Mouse (Mus musculus) forebrain, embryonic 15.5 days (tissue): Measurements from ENCODE around the gene Bmx. TPM values are rescaled to one million over a fixed set of nuclear protein-coding genes. Genes with fewer than 3 reads are reported as not detected.

ENCODE experiments used
- ATAC-seq: fragments of 200-750 bp; cut with Nextera tagmentation; replicated peaks from 2 replicates; pipeline ENCODE4 v1.8.0; 2017; ENCODE audit warnings: mild to moderate bottlenecking, moderate TSS enrichment, moderate library complexity
- H3K27ac ChIP-seq: fragments of 300-500 bp; sonication (generic); replicated peaks from 2 replicates; pipeline ENCODE4 v1.5.1; 2015; ENCODE audit warnings: mild to moderate bottlenecking, inconsistent platforms
- H3K27me3 ChIP-seq: fragments of 300-500 bp; sonication (generic); 2 replicates; pipeline ENCODE4 v1.6.1; 2015; ENCODE audit warnings: inconsistent platforms
- H3K36me3 ChIP-seq: fragments of 300-500 bp; sonication (generic); 2 replicates; pipeline ENCODE4 v1.6.1; 2015; ENCODE audit warnings: mild to moderate bottlenecking, inconsistent platforms
- H3K4me1 ChIP-seq: fragments of 300-500 bp; sonication (generic); 2 replicates; pipeline ENCODE4 v1.6.1; 2015; ENCODE audit warnings: inconsistent platforms
- H3K4me2 ChIP-seq: fragments of 300-500 bp; sonication (generic); replicated peaks from 2 replicates; pipeline ENCODE4 v1.6.1; 2015; ENCODE audit warnings: mild to moderate bottlenecking, inconsistent platforms
- H3K4me3 ChIP-seq: fragments of 300-500 bp; sonication (generic); 2 replicates; pipeline ENCODE4 v1.5.1; 2015; ENCODE audit warnings: mild to moderate bottlenecking, inconsistent platforms
- H3K9ac ChIP-seq: fragments of 300-500 bp; sonication (generic); replicated peaks from 2 replicates; pipeline ENCODE4 v1.6.1; 2015; ENCODE audit warnings: mild to moderate bottlenecking, inconsistent platforms
- H3K9me3 ChIP-seq: fragments of 300-500 bp; sonication (generic); 2 replicates; pipeline ENCODE4 v1.6.1; 2016; ENCODE audit warnings: inconsistent platforms
- WGBS: fragments of 180-500 bp; shearing (Covaris S2); methylation state at CpG from one replicate; pipeline ENCODE4 v1.1.7; 2015; ENCODE audit warnings: mixed read lengths; 5-methylcytosine and 5-hydroxymethylcytosine counted together
- polyA plus RNA-seq: library from polyadenylated mRNA; unstranded; fragments of >200 nt; fragmentation: Nextera tagmentation; extraction: Ambion mirVana; gene quantifications from 2 replicates; pipeline ENCODE4 v1.2.1, GENCODE M21; 2015

The Bmx gene
- polyA plus RNA-seq, 1 experiment from 2014 or later, result 0.08 TPM

- no peaks in the 10 kb centered on the region for H3K4me1 ChIP-seq
- no peaks in the 10 kb centered on the region for H3K27me3 ChIP-seq
- no peak overlapping the region for H3K4me2 ChIP-seq
- H3K4me3 ChIP-seq, result no peak overlapping the region
- no peak overlapping the region for H3K27ac ChIP-seq
- 60% methylated on average over 2 of the region's 2 CpGs for WGBS
- no peak for ATAC-seq
- no peaks in the 10 kb centered on the region for H3K9me3 ChIP-seq
- no peaks in the 10 kb centered on the region for H3K36me3 ChIP-seq
- H3K9ac ChIP-seq, result no peak overlapping the region
Measured at GRCm38 (mm10) chrX:164246722-164247121, 11.3 kb downstream of the Bmx start.

GRCm38 (mm10) chrX:164245714-164246113 is 12.3 kb downstream of the Bmx start:
- WGBS, result 15% methylated on average over 5 of the region's 5 CpGs
- H3K9me3 ChIP-seq, result no peaks in the 10 kb centered on the region
- ATAC-seq, result 0 out of 2 replicates have a peak, but pooled peaks have one; percentile 13
- no peak overlapping the region; the same call in 1 of the 2 replicates for H3K4me2 ChIP-seq
- H3K4me3 ChIP-seq, result no peak overlapping the region
- H3K27ac ChIP-seq, result no peak overlapping the region
- H3K9ac ChIP-seq, result no peak overlapping the region
- H3K27me3 ChIP-seq, result no peaks in the 10 kb centered on the region
- no peaks in the 10 kb centered on the region for H3K4me1 ChIP-seq
- H3K36me3 ChIP-seq, result no peaks in the 10 kb centered on the region

- Histone ChIP-seq H3K4me3 (no peak overlapping the region), H3K4me2 (no peak overlapping the region), H3K9ac (no peak overlapping the region), H3K36me3 (no peaks in the 10 kb centered on the region), H3K9me3 (no peaks in the 10 kb centered on the region), H3K27ac (no peak overlapping the region), H3K27me3 (no peaks in the 10 kb centered on the region), H3K4me1 (no peaks in the 10 kb centered on the region)
- no peak for ATAC-seq
- 52% methylated on average over 8 of the region's 8 CpGs for WGBS
Measured at GRCm38 (mm10) chrX:164233380-164233779, 24.6 kb downstream of the Bmx start.

- H3K9me3 ChIP-seq, result no peaks in the 10 kb centered on the region
- H3K27me3 ChIP-seq, result no peaks in the 10 kb centered on the region
- H3K4me1 ChIP-seq, result no peaks in the 10 kb centered on the region
- H3K27ac ChIP-seq, result no peak overlapping the region
- no peak for ATAC-seq
- 75% methylated on average over 2 of the region's 2 CpGs for WGBS
- H3K4me2 ChIP-seq, result no peak overlapping the region
- H3K9ac ChIP-seq, result no peak overlapping the region
- no peaks in the 10 kb centered on the region for H3K36me3 ChIP-seq
- H3K4me3 ChIP-seq, result no peak overlapping the region
Measured at GRCm38 (mm10) chrX:164221989-164222388, 36.0 kb downstream of the Bmx start.

GRCm38 (mm10) chrX:164200547-164200946 is 57.4 kb downstream of the Bmx start:
- Histone ChIP-seq H3K4me1 (no peaks in the 10 kb centered on the region), H3K4me2 (no peak overlapping the region), H3K36me3 (no peaks in the 10 kb centered on the region), H3K27ac (no peak overlapping the region), H3K4me3 (no peak overlapping the region), H3K9ac (no peak overlapping the region), H3K27me3 (no peaks in the 10 kb centered on the region), H3K9me3 (no peaks in the 10 kb centered on the region)
- no peak for ATAC-seq
- 80% methylated on average over 5 of the region's 5 CpGs for WGBS

- no peak overlapping the region for H3K27ac ChIP-seq
- H3K9ac ChIP-seq, result no peak overlapping the region
- H3K4me1 ChIP-seq, result no peaks in the 10 kb centered on the region
- no peaks in the 10 kb centered on the region for H3K36me3 ChIP-seq
- no peak for ATAC-seq
- WGBS, result 91% methylated on average over 2 of the region's 2 CpGs
- no peaks in the 10 kb centered on the region for H3K27me3 ChIP-seq
- H3K9me3 ChIP-seq, result no peaks in the 10 kb centered on the region
- no peak overlapping the region for H3K4me3 ChIP-seq
- H3K4me2 ChIP-seq, result no peak overlapping the region
Measured at GRCm38 (mm10) chrX:164197679-164198078, 60.3 kb downstream of the Bmx start.

GRCm38 (mm10) chrX:164189880-164190279 is 68.1 kb downstream of the Bmx start:
- no peak overlapping the region for H3K4me3 ChIP-seq
- no peaks in the 10 kb centered on the region for H3K27me3 ChIP-seq
- H3K9ac ChIP-seq, result no peak overlapping the region
- H3K9me3 ChIP-seq, result no peaks in the 10 kb centered on the region
- H3K4me2 ChIP-seq, result no peak overlapping the region
- no peaks in the 10 kb centered on the region for H3K36me3 ChIP-seq
- H3K4me1 ChIP-seq, result no peaks in the 10 kb centered on the region
- H3K27ac ChIP-seq, result no peak overlapping the region
- no peak for ATAC-seq

- no peaks in the 10 kb centered on the region for H3K4me1 ChIP-seq
- H3K4me3 ChIP-seq, result no peak overlapping the region
- H3K9me3 ChIP-seq, result no peaks in the 10 kb centered on the region
- 38% methylated on average over 3 of the region's 3 CpGs for WGBS
- no peak overlapping the region for H3K4me2 ChIP-seq
- H3K27ac ChIP-seq, result no peak overlapping the region
- no peaks in the 10 kb centered on the region for H3K36me3 ChIP-seq
- no peaks in the 10 kb centered on the region for H3K27me3 ChIP-seq
- ATAC-seq, result no peak
- no peak overlapping the region for H3K9ac ChIP-seq
Measured at GRCm38 (mm10) chrX:164183844-164184243, 74.1 kb downstream of the Bmx start.

- Histone ChIP-seq H3K9me3 (no peaks in the 10 kb centered on the region), H3K4me3 (no peak overlapping the region), H3K27ac (no peak overlapping the region), H3K4me1 (no peaks in the 10 kb centered on the region), H3K27me3 (no peaks in the 10 kb centered on the region), H3K4me2 (no peak overlapping the region), H3K9ac (no peak overlapping the region), H3K36me3 (no peaks in the 10 kb centered on the region)
- ATAC-seq, result peak; percentile 78
- 19% methylated on average over 3 of the region's 3 CpGs for WGBS
Measured at GRCm38 (mm10) chrX:164179746-164180145, 78.2 kb downstream of the Bmx start.

GRCm38 (mm10) chrX:164178856-164179255 is 79.1 kb downstream of the Bmx start:
- H3K4me2 ChIP-seq, result no peak overlapping the region
- no peaks in the 10 kb centered on the region for H3K4me1 ChIP-seq
- no peak overlapping the region for H3K27ac ChIP-seq
- WGBS, result 91% methylated on average over 2 of the region's 2 CpGs
- no peaks in the 10 kb centered on the region for H3K36me3 ChIP-seq
- H3K9me3 ChIP-seq, result no peaks in the 10 kb centered on the region
- no peaks in the 10 kb centered on the region for H3K27me3 ChIP-seq
- no peak overlapping the region for H3K9ac ChIP-seq
- no peak for ATAC-seq
- no peak overlapping the region for H3K4me3 ChIP-seq

GRCm38 (mm10) chrX:164175780-164176179 is 82.2 kb downstream of the Bmx start:
- no peak for ATAC-seq
- no peaks in the 10 kb centered on the region for H3K36me3 ChIP-seq
- H3K9me3 ChIP-seq, result no peaks in the 10 kb centered on the region
- no peak overlapping the region for H3K4me3 ChIP-seq
- 40% methylated on average over 2 of the region's 2 CpGs for WGBS
- H3K4me2 ChIP-seq, result no peak overlapping the region
- H3K4me1 ChIP-seq, result no peaks in the 10 kb centered on the region
- H3K27me3 ChIP-seq, result no peaks in the 10 kb centered on the region
- H3K9ac ChIP-seq, result no peak overlapping the region
- no peak overlapping the region for H3K27ac ChIP-seq

- H3K4me2 ChIP-seq, result no peak overlapping the region
- ATAC-seq, result no peak
- no peaks in the 10 kb centered on the region for H3K4me1 ChIP-seq
- H3K9ac ChIP-seq, result no peak overlapping the region
- 89% methylated on average over 1 of the region's 1 CpGs for WGBS
- H3K27me3 ChIP-seq, result no peaks in the 10 kb centered on the region
- no peaks in the 10 kb centered on the region for H3K9me3 ChIP-seq
- H3K27ac ChIP-seq, result no peak overlapping the region
- H3K36me3 ChIP-seq, result no peaks in the 10 kb centered on the region
- no peak overlapping the region for H3K4me3 ChIP-seq
Measured at GRCm38 (mm10) chrX:164175311-164175710, 82.7 kb downstream of the Bmx start.

GRCm38 (mm10) chrX:164173880-164174279 is 84.1 kb downstream of the Bmx start:
- H3K27me3 ChIP-seq, result no peaks in the 10 kb centered on the region
- H3K4me1 ChIP-seq, result no peaks in the 10 kb centered on the region
- no peak overlapping the region for H3K9ac ChIP-seq
- no peak overlapping the region for H3K4me3 ChIP-seq
- H3K36me3 ChIP-seq, result no peaks in the 10 kb centered on the region
- 90% methylated on average over 4 of the region's 4 CpGs for WGBS
- H3K9me3 ChIP-seq, result no peaks in the 10 kb centered on the region
- no peak overlapping the region for H3K27ac ChIP-seq
- no peak overlapping the region for H3K4me2 ChIP-seq
- no peak for ATAC-seq
